Mouse (Mus musculus) heart, adult 8-10 months (tissue): ENCODE data around the gene Rarres1. TPM values are rescaled to one million over a fixed set of nuclear protein-coding genes. Genes with fewer than 3 reads are reported as not detected.
A peak's percentile ranks its signal among the peaks of the same experiment; 100 is the strongest.

Experiments
- DNase-seq: peaks from one replicate; pipeline ENCODE4 v3.0.0; 2022; ENCODE audit warnings: low spot score
- total RNA-seq, 4 experiments: library from RNA; stranded (reverse); gene quantifications; 2 replicates each; pipeline ENCODE4 v1.2.4; 2022

The Rarres1 gene
- total RNA-seq, 4 experiments from 2014 or later: 0.46 to 1.4 (median 0.90) TPM

DNA sequence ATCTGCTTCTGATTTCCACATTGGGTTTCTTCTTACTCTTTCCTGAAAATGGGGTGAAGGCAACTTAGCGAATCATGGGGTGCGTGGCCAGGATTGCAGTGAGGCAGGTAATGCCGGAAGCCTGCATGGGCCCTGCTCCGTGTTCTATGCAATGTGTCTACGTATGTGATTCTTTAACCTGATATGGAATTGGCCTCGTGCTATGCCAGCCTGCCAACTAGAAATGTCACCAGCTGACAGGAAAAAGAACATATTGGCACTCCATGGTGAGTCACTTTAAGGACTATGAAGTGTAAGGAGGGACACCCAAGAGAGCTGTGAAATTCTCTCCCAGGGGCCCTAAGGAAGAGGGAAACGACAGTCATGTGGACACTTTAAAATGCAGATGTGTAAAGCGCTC lies 22.2 kb downstream of the Rarres1 start:
- no peak for DNase-seq

DNA sequence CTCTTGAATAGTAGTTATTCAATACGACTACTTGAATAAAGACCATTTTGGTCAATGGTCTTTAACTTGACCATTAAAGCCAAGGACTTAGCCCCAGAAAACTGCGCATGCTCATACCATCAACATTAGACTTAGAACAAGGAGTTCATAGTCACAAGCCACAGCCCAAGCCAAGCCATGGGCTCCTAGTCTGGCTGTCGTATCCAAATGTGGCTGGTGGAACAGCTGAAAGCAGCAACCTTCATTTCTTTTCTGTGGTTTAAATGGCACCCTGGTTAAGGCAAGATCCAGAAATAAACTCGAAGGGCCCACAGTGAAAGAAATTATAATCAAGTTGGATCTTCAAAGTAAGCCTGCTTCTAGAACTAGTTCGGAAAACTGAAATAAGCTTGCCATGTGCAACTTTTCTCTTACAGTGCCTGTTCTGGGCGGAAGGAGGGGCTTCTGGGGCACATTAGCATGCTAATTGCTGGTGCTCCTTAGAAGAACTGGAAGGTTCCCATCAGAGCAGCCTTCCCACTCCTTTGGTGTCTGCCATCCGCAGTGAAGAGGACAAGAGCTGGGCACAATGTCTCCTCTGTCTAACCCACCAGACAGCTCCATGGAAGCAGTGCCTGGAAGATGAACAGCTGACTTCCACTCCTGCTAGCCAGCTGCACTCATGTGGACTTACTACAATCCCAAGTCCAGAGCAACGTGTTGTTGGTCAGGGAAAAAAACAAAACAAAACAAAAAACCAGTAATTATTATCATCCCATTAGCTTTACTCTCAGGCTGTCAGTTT lies 23.0 kb downstream of the Rarres1 start:
- DNase-seq: no peak

DNA sequence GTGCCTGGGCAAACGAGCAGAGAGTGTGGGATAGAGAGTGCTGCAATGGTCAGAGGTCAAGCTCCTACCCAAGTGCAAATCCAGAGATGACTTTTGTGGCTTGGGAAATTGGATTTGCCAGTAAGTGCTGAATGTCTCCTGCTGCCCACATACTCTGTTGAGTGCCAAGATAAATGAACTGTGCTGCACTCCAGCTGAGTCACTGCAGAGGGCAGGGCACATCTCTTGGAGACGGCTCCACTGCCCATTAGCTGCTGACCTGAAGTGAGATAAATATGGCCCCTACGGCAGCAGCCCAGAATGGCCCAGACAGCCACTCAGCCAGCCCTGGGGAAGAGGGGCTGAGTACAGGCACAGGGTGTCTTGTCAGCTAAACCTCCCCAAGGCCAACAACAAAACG lies 25.2 kb downstream of the Rarres1 start:
- DNase-seq: no peak

DNA sequence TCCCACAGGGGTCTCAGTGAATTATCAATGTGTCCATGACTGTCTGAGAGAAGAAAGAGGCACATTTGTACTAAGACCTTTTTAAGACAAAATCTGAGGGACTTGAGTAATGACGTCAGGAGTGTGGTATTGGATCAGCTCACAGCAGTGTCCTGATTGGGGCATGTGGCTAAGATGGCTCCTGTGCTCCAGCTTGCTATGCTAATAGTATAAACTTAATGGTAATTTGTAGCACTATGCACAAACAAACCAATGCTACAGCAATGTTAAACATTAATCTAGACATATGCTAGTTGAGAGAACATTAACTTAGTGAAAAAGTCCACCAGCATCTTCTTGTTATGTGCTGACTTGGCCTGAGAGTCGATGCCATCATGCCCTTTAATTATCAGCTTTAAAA lies 30.1 kb downstream of the Rarres1 start:
- no peak for DNase-seq

DNA sequence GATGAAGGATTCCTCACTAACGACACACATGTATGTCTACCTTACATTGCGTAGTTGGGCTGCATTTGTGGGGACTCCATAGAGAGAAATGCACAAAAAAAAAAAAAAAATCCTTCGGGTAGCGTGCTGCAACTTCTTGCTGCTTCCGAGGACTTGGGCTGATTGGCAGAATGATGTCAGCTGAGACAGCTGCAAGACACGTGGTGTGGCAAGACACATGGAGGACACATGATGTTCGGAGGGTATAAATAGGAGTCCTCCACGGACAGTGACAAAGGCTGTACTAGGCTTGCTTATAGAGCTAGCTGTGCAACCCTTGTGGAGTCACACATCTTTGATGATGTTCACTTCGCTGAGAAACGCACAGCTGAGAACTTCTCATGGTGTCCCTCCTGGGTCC lies 32.9 kb downstream of the Rarres1 start:
- DNase-seq: no peak

DNA sequence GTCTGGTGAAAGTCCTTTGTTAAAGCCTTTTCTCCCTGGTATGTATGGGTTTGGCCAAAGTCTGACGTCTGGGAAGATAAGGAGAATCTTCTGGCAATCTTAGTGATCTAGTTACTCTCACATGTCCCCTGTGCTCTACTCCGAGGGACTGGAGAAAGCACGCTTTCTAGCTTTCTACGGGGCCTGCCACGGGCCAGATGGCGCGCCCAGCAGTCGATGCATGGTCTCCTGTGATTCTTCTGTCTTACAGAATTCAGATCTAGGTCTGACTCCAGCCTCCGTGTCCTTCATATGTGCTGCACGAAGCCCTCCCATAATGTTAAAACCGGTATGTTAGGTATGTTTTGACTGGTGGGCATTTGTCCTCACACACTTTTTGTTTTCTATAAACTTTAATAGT lies 35.5 kb downstream of the Rarres1 start:
- no peak for DNase-seq

DNA sequence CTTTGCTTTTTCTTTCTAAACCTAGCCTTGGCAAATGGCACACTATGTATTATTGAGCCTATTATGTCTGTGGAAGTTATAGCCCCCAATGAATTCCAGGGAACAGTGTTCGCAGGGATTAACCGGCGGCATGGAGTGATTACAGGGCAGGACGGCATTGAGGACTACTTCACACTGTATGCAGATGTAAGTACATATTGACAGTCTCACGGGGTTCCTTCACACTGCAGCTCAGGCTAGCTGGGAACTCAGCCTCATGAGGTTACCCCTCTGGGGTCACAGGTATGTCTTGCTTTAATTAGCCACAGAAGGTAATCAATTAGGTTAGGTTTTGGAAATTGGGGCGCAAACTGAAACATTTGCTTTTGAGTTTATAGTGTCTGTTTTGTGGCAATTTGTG lies 41.9 kb downstream of the Rarres1 start:
- no peak for DNase-seq

DNA sequence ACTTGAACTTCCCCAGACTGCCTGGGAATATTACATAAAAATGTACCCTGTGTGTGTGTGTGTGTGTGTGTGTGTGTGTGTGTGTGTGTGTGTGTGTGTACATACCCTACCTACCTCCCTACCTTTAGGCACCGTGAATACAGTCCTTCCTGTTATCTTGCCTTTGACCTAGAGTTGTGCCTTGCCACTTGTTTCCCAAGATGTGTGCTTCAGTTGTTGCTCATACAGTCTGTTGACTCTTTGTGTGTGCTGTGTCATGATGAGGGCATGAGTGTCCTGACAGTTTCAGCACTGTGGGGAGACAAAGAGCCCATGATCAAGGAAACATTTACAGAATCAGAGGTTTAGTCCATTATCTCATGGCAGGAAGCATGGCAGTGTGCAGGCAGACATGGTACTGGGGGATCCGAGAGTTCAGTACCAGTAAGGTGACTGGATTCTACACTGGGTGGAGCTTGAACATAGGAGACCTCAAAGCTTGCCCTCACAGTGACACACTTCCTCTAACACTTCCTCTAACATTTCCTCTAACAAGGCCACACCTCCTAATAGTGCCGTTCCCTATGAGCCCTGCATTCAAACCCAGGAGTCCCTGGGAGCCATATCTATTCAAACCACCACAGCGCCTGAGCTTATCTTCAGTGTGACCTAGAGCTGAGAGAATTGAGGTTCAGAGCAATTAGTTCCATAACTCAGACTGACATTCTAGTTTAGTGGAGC lies 43.8 kb downstream of the Rarres1 start:
- DNase-seq: no peak

DNA sequence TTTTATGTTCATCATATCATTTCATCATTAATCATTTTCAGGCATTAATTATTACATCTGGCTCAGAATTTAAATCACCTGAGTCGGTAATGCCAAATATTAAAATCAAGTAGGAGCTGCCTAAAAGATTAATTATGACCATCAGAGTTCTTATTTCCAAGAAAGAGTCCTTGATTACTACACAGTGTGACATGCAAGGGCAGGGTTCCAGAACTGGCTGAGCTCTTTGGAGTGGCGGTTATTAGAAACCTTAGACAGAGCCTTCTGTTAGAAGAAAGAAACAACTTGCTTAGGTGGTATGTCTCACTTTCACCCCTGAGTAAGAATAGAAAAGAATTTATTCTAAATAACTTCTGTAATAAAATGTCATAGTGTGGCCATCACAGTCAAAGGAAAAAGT lies 48.0 kb downstream of the Rarres1 start:
- no peak for DNase-seq

DNA sequence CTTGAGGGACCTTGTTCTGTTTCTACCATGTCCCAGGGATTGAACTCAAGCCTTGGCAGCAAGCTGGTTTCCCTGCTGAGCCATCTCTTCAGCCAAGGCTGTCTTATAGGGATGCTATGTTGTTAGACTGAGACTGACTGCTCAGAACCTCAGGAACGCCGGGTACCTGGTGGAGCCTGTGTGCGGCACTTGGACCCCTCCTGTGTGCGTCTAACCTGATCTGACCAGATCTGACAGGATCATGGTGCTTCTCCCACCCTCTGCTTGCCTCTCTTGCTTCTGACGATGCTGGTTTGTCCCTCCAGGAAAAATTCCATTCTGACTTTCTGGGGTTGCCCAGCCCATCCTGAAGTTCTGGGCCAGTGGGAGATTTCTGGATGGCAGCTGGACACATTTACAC lies 48.7 kb downstream of the Rarres1 start:
- no peak for DNase-seq

DNA sequence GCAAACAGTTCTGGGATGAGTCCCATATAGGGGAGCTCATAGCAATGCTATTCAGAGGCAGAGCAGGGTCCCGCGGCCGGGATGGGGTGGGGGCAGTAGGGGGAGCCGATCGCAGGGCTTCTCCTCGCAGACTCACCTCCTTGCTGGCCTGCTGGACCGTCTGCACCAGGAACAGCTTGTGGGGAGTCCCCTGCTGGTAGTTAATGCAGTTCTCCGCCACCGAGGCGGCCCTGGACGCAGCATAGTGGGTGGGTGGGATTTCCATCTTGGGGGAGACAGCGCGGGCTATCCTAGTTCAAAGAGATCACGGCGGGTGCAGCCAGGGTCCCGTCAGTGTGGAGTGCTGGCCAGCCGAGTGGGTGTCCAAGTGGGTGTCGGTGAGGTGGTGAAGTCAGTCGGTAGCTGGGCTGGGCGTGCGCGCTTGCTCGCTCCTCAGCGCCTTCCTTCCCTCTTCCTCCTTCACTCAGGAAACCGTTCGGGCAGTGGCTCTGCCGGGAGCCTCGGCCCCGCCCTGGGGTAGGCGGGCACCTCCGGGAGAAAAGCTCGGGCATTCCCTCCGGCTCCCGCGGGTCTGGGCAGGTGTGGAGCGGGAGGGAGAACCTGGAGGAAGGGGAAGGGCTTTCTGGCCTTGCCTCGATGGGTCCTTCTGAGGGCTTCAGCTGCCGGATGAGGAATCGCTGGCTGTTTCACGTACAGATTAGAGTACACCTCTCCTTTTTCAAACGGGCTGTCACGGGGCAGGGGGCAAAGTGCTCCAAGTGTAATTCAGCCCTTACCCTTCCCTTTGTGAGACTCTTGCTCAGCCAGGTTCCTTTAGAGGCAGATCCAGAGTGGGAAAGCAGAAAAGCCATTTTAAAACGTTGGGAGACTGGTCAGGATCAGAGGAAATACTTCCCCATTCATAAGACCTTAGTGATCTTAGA lies 51.6 kb downstream of the Rarres1 start, which contains the start of gene Lxn:
TSS of gene Lxn (minus strand) at position 477 of the 923 bp plus-strand sequence.
- peak; percentile 69 for DNase-seq

DNA sequence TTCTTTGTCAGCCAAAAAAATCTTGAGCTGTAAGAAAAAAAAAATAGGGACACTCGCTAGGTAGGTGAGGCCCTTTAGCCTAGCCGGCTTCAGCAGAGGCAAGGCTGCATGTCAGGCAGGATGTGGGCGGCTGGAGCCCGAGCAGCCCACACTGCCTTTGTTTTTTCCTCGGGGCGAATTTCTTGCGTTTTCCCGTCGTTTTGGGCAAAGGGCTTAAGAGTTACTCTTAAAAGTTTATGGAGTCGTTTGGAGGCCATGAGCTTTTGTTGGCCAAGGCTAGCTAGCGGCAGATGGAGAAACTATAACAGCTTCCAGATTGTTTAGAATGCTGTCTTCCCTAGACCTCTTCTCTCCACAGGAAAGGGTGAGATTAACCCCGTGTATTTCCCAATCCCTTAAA lies 52.3 kb downstream of the Rarres1 start:
- no peak for DNase-seq

DNA sequence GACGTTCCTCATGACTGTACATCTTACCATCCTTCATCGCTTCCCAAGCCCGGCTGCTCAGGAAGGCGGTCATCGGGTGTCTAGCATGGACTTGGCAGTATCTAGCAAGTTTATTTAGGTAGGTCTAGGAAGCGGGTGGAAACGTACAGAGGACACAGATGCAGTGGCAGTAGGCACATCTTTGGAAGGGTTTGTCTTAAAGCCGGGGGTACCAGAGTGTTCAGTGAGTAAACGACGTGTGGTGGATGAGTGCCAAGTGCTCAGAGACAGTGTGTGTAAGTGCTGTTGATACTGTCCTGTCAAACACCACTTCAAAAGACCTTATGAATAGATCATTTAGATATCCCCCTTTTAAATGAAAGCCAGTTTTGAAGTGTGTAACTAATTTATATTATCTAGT lies 52.7 kb downstream of the Rarres1 start:
- no peak for DNase-seq

DNA sequence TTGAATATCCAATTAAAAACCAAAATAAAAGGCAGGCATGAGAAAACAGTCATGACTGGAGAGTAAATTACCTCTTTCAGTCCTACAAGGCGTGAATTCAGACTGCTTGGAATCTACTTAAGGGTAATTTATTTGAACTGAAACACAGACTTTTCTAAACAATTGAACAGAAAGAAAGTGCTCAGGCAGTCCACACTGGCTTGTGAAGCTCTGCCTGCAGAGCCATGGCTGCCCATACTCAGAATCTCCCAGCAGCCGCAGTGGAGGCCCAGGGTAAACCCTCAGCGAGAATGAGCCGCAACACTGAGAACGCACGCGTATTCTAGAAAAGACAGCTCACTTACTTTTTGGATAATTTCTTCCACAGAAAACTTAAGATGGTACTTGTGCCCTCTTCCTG lies 53.3 kb downstream of the Rarres1 start:
- DNase-seq: no peak

DNA sequence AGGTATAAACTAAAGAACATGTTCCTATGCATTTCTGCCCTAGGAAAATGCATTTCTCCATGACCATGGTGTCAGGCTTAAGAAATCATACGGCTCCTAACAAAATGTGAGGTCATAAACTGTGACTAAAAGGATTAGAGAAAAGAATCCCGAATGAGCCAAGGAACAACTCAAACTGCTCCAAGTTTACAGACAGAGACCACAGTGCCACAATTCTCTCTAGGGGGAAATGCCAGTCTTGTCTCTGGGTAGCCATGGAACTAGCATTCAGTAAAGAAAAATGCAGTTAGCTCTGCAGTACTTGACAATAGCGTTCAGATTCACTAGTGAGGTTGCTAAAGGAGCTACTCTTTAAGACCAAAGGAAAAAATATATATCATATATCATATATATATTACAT lies 55.4 kb downstream of the Rarres1 start:
- DNase-seq: no peak

DNA sequence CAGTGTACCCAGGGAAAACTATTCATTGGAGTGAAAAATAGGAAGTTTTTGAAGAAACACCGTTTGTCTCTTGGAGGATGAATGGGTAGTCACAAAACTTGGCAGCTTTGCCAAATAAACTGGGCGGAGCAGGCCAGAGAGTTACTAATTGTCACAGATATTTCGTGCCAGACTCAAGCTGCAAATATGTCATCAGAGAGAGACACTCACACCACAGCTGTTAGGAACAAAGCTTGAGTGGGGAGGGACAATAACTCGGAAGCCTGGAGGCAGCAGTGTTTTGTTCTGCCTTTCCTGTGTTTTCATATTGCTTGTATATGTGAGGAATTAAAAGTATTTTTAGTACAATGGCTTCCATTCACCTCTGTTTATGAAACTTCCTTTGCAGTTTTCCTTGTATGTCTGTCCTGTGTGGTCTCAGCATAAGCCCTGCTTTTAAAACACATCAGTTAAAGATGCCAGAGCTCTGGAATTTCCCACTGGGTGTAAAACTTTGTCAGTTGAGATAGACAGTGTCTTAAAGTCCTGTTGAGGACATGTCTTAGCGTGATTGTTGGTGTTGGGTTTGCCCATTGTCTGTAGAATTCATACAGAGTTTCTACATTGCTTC lies 64.6 kb downstream of the Rarres1 start:
- peak; percentile 27 for DNase-seq

DNA sequence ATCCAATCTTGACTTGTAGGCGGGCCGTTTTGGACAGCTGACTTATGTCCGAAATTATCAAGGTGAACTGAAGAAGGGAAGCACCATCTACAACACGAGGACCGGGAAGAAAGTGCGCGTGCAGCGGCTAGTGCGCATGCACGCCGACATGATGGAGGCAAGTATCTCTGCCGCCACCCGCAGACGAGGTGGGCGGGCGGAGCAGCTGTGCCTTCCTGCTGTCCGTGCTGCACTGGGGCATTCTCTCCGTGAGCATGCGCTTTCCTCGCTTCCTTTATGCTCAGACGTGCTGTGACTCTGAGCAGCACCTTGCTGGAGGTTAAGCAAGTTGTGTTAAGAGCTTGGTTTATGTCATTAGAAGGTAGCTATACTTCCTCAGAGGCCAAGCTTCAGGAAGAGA lies 65.7 kb downstream of the Rarres1 start:
- no peak for DNase-seq

DNA sequence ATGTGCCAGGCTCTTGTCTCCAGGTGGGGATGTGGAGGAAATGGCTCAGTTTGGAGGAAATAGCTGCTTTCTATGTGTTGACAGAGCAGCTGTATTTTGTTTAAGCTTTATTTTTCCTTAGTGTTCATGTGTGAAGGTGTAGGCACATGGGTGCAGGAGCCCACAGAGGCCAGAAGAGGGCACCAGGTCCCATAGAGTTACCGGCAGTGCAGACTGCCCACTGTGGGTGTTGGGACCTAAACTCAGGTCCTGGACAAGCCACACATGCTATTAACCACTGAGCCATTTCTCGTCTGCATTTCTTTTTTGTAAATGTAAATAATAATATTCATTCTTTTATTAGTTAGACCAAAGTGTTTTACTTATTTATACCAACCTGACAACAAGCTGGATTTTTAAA lies 68.2 kb downstream of the Rarres1 start:
- DNase-seq: no peak

DNA sequence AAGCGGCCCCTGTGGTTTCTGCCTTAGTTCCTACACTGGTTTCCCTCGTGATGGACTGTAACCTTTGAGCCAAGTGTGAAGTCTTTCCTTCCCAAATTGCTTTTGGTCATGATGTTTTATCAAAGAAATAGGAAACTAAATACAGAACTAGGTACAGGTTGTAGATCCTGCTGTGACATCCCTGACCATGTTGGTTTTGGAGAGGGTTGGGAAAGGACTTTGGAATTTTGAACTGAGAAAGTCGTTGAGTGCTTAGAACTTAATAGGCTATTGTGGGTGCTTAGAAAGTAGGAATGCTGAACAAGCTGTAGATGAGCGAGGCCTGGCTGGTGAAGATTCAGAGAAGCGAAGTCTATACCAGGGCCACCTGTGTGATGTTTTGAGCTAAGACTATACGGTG lies 81.3 kb downstream of the Rarres1 start:
- DNase-seq: no peak

DNA sequence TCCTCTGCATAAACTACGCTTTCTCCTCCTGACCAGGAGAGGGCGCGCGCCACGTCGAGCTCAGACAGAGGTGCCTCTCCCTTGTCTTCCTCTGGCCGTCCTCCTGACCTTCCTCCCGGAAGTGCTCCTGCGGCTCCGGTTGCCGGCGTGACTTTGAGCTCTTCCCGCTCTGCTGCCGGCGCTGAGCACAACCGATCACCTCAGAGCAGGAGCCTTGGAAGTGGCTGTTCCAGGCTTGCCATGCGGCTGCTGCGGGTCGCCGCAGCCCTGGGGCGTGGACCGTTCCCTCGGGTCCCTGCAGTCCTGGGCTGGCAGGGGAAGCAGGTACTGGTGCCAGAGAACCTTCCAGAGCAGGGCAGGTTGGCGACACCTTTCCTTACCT lies 85.3 kb downstream of the Rarres1 start, which contains the start of gene Gfm1:
TSS of gene Gfm1 (plus strand) at position 98 of the 382 bp plus-strand sequence.
- peak; percentile 89 for DNase-seq

DNA sequence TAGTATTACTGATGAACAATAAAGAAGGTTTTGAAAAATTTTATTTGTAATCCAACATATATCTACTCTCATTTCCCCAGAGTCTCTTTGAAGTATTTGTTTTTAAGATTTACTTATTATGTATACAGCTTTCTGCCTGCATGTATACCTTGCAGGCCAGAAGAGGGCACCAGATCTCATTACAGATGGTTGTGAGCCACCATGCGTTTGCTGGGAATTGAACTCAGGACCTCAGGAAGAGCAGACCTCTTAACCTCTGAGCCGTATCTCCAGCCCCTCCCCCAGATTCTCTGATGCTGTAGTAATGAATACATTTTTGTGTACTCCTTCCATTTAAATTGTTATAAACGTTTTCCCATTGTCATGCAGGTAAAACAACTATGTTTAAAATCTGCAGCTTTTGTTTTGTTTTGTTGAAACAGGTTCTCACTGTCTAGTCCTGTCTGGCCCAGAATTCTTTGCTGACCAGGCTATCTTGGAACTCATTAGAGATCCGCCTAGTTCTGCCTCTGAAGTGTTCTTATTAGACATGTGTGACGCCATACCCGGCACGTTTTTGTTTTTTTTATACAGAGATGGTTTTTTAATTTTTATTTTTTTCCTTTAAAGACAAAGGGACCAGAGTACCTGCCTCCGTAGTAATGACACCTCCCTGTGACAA lies 85.9 kb downstream of the Rarres1 start:
- no peak for DNase-seq
